Mouse (Mus musculus) macrophage (primary cell): Measurements from ENCODE around the gene BC025920. TPM values are rescaled to one million over a fixed set of nuclear protein-coding genes. Genes with fewer than 3 reads are reported as not detected.

Source experiments
- H3K27ac ChIP-seq: fragments of 350-480 bp; formaldehyde crosslinking; 2 replicates; pipeline ENCODE4 v1.9.0; 2021
- H3K36me3 ChIP-seq: fragments of 350-480 bp; formaldehyde crosslinking; 2 replicates; pipeline ENCODE4 v1.9.0; 2021; ENCODE audit errors: inconsistent target
- H3K4me3 ChIP-seq: fragments of 350-480 bp; formaldehyde crosslinking; 2 replicates; pipeline ENCODE4 v1.9.0; 2021; ENCODE audit errors: inconsistent target
- H3K79me2 ChIP-seq: fragments of 350-480 bp; formaldehyde crosslinking; 2 replicates; pipeline ENCODE4 v1.9.0; 2021; ENCODE audit errors: inconsistent target
- WGBS: methylation state at CpG from one replicate; pipeline ENCODE4 v1.1.7; 2026; ENCODE audit warnings: inconsistent platforms; ENCODE audit not compliant: missing documents; 5-methylcytosine and 5-hydroxymethylcytosine counted together
- polyA plus RNA-seq: library from polyadenylated mRNA; stranded (reverse); fragments of 250-400 nt; gene quantifications from 3 replicates; pipeline ENCODE4 v1.2.4, GENCODE M21; 2018; ENCODE audit warnings: inconsistent platforms

Gene BC025920
- polyA plus RNA-seq, 1 experiment from 2014 or later: 0.40 TPM

GRCm38 (mm10) chr10:81569507-81570237, 36.4 kb upstream of the BC025920 start:
- WGBS: 91% methylated on average over 9 of the region's 9 CpGs
- Histone ChIP-seq H3K36me3 (peaks cover 11% of the 10 kb centered on the region; the same call in 1 of the 2 replicates), H3K27ac (no peak overlapping the region), H3K4me3 (no peak overlapping the region), H3K79me2 (no peaks in the 10 kb centered on the region)

- WGBS: 37% methylated on average over 4 of the region's 11 CpGs
- H3K79me2 ChIP-seq: no peaks in the 10 kb centered on the region
- H3K27ac ChIP-seq: no peak overlapping the region
- H3K4me3 ChIP-seq: no peak overlapping the region; the same call in 1 of the 2 replicates
- H3K36me3 ChIP-seq: peaks cover 5% of the 10 kb centered on the region; the same call in 1 of the 2 replicates
These were observed 35.8 kb upstream of the BC025920 start for GRCm38 (mm10) chr10:81570238-81570800.

- Histone ChIP-seq H3K36me3 (no peaks in the 10 kb centered on the region; the same call in 1 of the 2 replicates), H3K27ac (peak overlapping the region; percentile 33; the same call in 1 of the 2 replicates), H3K79me2 (no peaks in the 10 kb centered on the region), H3K4me3 (peak overlapping the region; percentile 53)
- 3% methylated on average over 34 of the region's 34 CpGs for WGBS
These were observed 35.1 kb upstream of the BC025920 start for GRCm38 (mm10) chr10:81570831-81571500.

DNA sequence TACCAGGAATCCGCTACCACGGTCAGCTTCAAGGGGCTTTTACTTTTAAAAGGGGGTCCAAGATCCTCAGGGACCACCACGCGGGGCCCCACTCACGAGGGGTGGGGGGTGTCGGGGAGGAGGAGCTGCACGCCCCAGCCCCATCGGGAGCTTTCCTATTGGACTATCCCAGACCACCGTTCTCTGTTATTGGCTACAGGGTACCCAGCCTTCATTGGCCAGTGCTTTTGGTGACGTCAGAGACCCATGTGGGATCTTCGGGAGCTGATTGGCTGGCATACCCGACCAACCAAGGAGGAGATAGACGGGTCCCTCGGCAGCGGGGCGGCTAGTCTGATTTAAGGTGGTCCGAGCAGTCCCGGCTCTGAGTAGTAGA, 34.6 kb upstream of the BC025920 start:
- Histone ChIP-seq H3K36me3 (no peaks in the 10 kb centered on the region; the same call in 1 of the 2 replicates), H3K79me2 (no peaks in the 10 kb centered on the region), H3K27ac (peak overlapping the region; percentile 33; the same call in 1 of the 2 replicates), H3K4me3 (peak overlapping the region; percentile 53)
- WGBS: 0% methylated on average over 18 of the region's 18 CpGs

DNA sequence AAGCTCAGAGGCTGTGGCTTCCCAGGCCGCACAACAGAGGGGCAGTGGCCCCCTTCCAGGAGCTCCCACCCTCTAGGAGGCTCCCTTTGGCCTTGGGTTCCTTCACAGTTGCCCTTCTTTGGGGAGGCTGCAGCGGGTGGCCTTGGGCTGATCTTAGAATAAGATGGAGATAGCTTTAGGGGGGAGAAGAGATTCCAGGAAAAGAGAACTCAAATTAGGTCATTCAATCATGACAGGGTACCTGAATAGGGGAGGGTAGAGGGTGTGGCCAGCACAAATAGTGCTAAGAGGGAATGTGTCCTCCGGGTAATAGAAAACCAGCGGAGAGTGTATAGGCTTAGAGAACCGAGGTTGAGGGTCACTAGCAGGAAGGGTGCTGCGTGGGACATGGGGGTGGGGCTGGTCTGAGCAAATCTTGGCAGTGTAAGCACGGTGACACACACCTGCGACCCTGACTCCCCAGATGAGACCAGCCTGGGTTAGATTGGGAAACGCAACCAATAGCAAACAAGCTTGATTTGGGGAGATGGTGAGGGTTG, 33.9 kb upstream of the BC025920 start:
- Histone ChIP-seq H3K36me3 (no peaks in the 10 kb centered on the region), H3K4me3 (peak overlapping the region; percentile 53), H3K27ac (no peak overlapping the region), H3K79me2 (no peaks in the 10 kb centered on the region)
- WGBS: 52% methylated on average over 9 of the region's 9 CpGs

GRCm38 (mm10) chr10:81572975-81573374, 33.1 kb upstream of the BC025920 start:
- WGBS: 90% methylated on average over 9 of the region's 9 CpGs
- no peak overlapping the region for H3K4me3 ChIP-seq
- H3K79me2 ChIP-seq: no peaks in the 10 kb centered on the region
- H3K27ac ChIP-seq: no peak overlapping the region
- no peaks in the 10 kb centered on the region for H3K36me3 ChIP-seq

GRCm38 (mm10) chr10:81574081-81575056, 31.7 kb upstream of the BC025920 start, which contains the start of gene Tle2:
Gene Tle2 (plus strand): TSS chr10:81574561.
- Histone ChIP-seq H3K27ac (no peak within 1 kb of the TSS), H3K79me2 (no peaks in the 10 kb centered on the region), H3K4me3 (peak within 1 kb of the TSS; percentile 10; the same call in 1 of the 2 replicates), H3K36me3 (no peaks in the 10 kb centered on the region)
- 49% methylated on average over 10 of the region's 10 CpGs for WGBS

DNA sequence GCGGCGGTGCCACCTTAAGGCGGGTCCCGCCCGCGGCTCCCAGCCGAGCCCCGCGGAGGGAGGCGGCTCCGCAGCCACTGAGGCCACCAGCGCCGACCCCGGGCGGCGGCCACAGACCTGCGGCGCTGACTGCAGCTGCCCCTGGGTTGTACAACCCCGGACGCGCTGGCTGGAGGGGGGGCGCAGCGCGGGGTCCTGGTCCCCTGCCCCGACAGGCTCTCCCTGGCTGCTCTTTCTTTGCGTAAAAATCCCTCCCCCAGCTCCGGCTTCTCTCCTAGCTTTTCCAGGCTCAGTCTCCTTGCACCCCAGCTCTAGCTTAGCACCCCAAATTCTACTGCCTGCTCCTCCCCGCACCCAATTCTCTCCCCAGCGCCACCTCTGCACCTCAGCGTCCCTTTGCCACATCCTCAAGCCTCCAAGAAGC, 30.9 kb upstream of the BC025920 start:
- no peaks in the 10 kb centered on the region for H3K36me3 ChIP-seq
- H3K27ac ChIP-seq: no peak overlapping the region
- H3K79me2 ChIP-seq: no peaks in the 10 kb centered on the region
- WGBS: 2% methylated on average over 30 of the region's 30 CpGs
- H3K4me3 ChIP-seq: peak overlapping the region; percentile 10; the same call in 1 of the 2 replicates

- 23% methylated on average over 6 of the region's 6 CpGs for WGBS
These were observed 30.4 kb upstream of the BC025920 start for GRCm38 (mm10) chr10:81575695-81576094.

GRCm38 (mm10) chr10:81579967-81580366, 26.1 kb upstream of the BC025920 start:
- no peaks in the 10 kb centered on the region for H3K79me2 ChIP-seq
- H3K36me3 ChIP-seq: no peaks in the 10 kb centered on the region
- no peak overlapping the region for H3K4me3 ChIP-seq
- 22% methylated on average over 4 of the region's 4 CpGs for WGBS
- H3K27ac ChIP-seq: no peak overlapping the region

More at GRCm38 (mm10) chr10:81575695-81576094, 30.4 kb upstream of the BC025920 start:
- H3K4me3 ChIP-seq: peak overlapping the region; percentile 10; the same call in 1 of the 2 replicates
- H3K79me2 ChIP-seq: no peaks in the 10 kb centered on the region
- no peaks in the 10 kb centered on the region for H3K36me3 ChIP-seq
- H3K27ac ChIP-seq: no peak overlapping the region

- Histone ChIP-seq H3K4me3 (no peak overlapping the region), H3K36me3 (no peaks in the 10 kb centered on the region), H3K27ac (no peak overlapping the region), H3K79me2 (no peaks in the 10 kb centered on the region)
- WGBS: 17% methylated on average over 21 of the region's 25 CpGs
These were observed 25.5 kb upstream of the BC025920 start for GRCm38 (mm10) chr10:81580441-81581070.

- Histone ChIP-seq H3K4me3 (no peak overlapping the region), H3K36me3 (no peaks in the 10 kb centered on the region), H3K79me2 (no peaks in the 10 kb centered on the region), H3K27ac (no peak overlapping the region)
- 82% methylated on average over 6 of the region's 6 CpGs for WGBS
These were observed 22.7 kb upstream of the BC025920 start for GRCm38 (mm10) chr10:81583347-81583746.

- Histone ChIP-seq H3K4me3 (no peak overlapping the region), H3K79me2 (no peaks in the 10 kb centered on the region), H3K36me3 (no peaks in the 10 kb centered on the region), H3K27ac (no peak overlapping the region)
- 89% methylated on average over 7 of the region's 7 CpGs for WGBS
These were observed 17.3 kb upstream of the BC025920 start for GRCm38 (mm10) chr10:81588739-81589138.
